Mouse (Mus musculus): ENCODE data around the gene Sh2d1b2.
"Not testable (repeated sequence)": the region's sequence is repeated elsewhere in the genome, so short reads cannot be mapped to it uniquely, and the experiment has no call there.

Gene Sh2d1b2

DNA sequence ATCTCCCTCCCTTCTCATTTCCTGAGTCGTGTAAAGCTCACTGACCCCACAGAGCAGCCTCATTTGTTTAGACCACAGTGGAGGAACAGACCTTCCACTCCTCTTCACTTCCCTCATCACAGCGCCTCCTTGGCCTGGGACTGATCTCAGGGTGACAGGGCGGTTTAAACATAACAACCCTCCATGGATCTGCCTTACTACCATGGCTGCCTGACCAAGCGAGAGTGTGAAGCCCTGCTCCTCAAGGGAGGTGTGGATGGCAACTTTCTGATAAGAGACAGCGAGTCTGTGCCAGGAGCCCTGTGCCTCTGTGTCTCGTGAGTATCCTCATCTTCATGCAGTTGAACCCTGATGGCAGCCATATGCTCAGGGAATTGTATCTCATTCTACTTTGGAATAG, at the start of gene Sh2d1b2:
Sh2d1b2 (plus strand) TSS at position 62 of the 400 bp plus-strand sequence.
- DNase-seq (ENCODE audit: low read depth), result not testable (repeated sequence)

GRCm38 (mm10) chr1:170185137-170185536, 47.4 kb upstream of the Sh2d1b2 start:
- no peak for DNase-seq (ENCODE audit: low read depth)

- no peak for DNase-seq (ENCODE audit: low read depth)
Observed at GRCm38 (mm10) chr1:170186531-170186930, 46.0 kb upstream of the Sh2d1b2 start.

DNA sequence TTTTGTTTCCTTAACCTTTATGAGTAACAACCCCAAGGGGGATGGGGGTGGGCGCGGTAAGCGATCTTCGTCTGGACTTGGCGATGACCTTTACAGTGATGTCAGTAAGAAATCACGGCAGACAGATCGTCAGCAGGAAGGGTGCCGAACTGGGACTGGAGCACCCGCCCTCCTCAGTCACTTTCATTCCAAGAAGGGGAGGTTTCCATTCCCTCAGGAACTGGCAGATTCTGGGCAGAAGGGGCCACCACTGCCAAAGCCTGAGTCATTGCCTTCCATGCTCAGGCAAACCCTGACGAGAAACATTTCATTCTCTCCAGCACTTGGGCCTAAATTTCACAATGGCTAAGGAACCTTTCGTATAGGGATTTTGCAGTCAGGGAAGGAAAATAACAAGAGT, 43.9 kb upstream of the Sh2d1b2 start:
- DNase-seq (ENCODE audit: low read depth), result no peak

DNA sequence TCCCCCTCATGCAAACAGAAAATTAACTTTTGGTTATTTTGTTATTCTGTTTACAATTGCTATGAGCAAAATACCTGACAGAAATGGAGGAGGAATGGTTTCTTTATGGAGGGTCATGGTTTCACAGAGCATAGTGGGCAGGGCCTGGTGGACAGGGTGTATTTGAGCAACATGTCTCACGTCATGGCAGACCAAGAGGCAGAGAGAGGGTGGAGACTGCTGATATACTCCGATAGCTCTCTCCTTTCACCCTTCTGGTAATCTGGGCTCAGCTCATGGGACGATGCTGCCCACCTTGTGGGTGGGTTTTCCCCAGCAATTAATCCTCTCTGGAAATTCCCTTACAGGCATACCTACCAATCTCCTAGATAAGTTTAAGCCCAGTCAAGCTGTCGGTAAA, 42.3 kb upstream of the Sh2d1b2 start:
- DNase-seq (ENCODE audit: low read depth), result no peak

DNA sequence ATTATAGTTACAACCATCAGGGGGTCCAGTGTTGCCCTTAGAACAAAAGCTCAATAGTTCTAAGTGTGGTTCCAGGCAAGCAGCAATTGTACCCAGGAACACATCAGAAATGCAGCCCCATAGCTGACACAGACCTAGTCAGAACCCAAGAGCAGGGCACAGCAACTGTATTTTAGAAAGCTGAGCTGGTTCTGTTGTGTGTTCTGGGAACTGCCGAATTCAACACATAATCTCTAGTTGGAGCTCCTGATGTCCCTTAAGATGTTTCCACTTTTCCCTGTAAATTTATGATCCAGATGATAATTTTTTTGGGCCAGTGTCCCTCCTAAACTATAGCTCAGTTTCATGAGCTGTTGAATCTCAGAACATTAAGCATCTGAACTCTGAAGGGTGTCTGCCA, 40.6 kb upstream of the Sh2d1b2 start:
- DNase-seq (ENCODE audit: low read depth), result no peak

DNA sequence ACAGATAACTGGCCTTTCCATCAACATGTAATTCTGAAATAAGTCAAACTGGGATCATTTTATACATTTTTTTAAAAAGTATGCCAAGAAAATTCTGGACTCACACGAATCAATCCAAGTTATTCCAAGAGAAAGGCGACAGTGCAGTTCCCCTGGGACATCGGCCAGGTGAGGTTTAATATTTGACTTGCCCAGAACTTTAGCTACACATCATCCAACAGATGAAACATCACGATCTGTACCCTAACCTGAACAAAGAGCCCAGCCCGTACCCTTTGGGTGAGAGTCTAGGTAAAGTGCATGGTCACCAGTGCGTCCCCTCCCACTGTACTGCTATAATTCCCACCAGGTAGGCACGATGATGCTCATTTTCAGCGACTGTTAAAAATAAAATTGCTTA, 36.3 kb upstream of the Sh2d1b2 start:
- no peak for DNase-seq (ENCODE audit: low read depth)

DNA sequence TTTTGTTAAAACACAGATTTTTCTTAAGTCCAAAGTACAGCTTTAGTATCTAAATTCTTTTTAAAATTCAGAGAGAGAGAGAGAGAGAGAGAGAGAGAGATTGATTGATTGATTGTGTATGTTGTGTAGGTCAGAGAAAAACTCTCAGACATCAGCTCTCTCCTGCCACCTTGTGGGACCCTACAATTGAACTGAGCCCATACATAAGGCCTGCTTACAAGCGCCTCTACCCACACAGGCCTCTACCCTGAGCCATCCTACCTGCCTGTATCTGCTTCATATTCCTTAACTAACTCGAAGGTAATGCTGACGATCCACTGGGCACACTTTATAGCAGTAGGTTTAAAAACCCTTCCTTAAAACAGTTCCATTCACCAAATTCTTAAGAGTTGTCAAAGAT, 32.2 kb upstream of the Sh2d1b2 start:
- DNase-seq (ENCODE audit: low read depth), result peak; percentile 62

GRCm38 (mm10) chr1:170206395-170206794, 26.2 kb upstream of the Sh2d1b2 start:
- DNase-seq (ENCODE audit: low read depth), result no peak

DNA sequence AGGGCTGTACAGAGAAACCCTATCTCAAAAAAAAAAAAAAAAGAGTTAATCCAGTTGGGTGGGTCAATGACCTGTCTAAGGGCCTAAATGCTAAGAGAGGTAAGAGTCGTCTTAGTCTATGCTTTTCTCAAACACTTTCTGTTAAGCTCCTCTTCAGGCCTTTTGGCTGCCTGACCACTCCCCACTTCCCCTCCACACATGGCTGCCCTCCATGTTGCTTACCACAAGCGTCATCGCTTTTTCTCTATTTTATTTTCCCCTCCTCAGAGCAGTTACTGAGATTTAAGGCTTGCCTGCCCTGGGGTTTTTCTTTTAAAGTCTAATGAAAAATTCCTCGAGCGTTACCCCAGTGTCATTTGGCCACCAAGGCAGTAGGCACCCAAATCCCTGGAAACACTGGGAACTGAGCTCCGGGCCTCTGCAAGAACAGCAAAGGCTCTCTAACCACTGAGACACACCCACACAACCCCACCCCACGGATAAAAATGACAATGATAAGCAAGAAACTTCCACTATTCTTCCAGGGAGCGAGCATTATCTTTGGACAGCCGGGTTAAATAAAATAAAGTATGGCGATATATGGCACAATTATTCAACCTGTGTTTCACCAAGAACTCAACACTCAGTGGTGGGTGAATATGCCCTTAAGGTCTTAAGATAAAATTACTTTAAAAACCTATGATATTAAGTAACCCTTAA, 19.2 kb upstream of the Sh2d1b2 start:
- no peak for DNase-seq (ENCODE audit: low read depth)

GRCm38 (mm10) chr1:170214383-170214756, 18.2 kb upstream of the Sh2d1b2 start:
- no peak for DNase-seq (ENCODE audit: low read depth)

GRCm38 (mm10) chr1:170214757-170215522, 17.6 kb upstream of the Sh2d1b2 start, which contains the start of gene Uhmk1:
Gene Uhmk1 (minus strand): TSS chr1:170215397.
- peak; percentile 92 for DNase-seq (ENCODE audit: low read depth)

DNA sequence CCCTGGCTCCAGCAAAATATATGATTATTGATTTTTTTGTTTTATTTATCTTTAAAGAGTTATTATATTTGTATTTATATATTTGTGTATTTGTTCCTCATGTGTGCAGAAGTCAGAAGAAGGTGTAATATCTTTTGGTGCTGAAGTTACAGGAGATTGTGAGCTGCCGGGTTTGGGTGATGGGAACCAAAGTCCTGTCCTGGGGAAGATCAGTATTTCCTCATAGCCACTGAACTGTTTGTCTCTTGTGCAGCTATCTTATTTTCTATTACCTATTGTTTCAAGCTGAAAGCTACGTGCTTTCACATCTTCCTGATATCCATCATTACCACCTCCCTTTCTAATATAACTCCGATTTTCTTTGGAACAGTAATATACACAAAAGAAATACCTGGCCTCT, 17.0 kb upstream of the Sh2d1b2 start:
- DNase-seq (ENCODE audit: low read depth), result no peak

- peak; percentile 81 for DNase-seq (ENCODE audit: low read depth)
Observed at GRCm38 (mm10) chr1:170218091-170218884, 14.3 kb upstream of the Sh2d1b2 start.

DNA sequence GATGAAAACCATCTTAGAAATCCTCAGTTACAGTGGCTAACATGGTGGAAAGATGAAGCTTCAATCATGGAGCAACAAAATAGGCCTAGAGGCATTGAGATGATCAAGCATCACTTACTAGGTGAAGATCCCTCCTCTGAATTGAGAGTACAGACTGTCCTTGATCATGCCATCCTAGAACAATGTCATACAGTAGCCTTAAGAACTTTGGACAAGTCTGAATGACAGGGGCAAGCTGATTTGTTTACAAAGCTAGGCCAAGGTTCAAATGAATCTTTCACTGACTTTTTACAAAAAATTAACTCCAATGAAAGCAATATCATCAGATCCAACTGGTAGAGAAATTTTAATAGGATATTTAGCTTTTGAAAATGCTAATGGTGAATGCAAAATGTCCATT, 12.2 kb upstream of the Sh2d1b2 start:
- DNase-seq (ENCODE audit: low read depth), result no peak

- no peak for DNase-seq (ENCODE audit: low read depth)
Observed at GRCm38 (mm10) chr1:170223276-170223675, 9.3 kb upstream of the Sh2d1b2 start.

DNA sequence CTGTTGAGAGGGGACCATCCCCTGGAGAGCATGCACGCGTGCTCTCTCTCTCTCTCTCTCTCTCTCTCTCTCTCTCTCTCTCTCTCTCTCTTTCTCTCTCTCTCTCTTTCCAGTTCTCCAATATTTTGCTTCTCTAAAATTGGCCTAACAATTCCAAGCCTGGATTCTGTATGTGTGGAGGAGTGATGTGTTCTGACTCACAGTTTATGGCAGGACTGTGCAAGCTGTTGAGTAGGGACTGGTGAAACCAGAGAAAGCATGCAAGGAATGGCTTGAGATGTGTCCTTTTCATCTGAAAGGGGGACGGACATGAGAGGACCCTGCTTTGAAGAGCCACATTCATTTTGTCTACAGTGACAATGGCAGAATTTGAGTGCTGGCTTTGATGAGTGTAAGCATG, 12.5 kb downstream of the Sh2d1b2 start:
- no peak for DNase-seq (ENCODE audit: low read depth)

GRCm38 (mm10) chr1:170254893-170255559, 22.5 kb downstream of the Sh2d1b2 start:
- no peak for DNase-seq (ENCODE audit: low read depth)

DNA sequence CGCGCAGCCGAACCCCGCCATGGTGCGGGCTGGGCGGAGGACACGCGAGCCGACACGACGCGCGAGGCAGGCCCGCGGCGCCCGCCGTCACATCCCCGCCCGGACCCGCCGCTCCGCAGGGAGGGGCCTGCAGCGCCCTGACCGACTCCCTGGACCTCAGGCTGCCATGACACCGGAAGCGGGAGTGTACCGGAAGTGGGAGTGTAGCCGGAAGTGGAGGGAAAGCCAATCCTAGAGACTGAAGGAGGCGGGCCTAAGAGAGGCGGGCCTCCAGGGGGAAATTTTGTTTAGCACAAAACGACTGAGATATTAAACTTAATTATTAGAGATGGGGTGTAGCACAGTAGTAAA, 23.0 kb downstream of the Sh2d1b2 start:
- DNase-seq (ENCODE audit: low read depth), result peak; percentile 86

DNA sequence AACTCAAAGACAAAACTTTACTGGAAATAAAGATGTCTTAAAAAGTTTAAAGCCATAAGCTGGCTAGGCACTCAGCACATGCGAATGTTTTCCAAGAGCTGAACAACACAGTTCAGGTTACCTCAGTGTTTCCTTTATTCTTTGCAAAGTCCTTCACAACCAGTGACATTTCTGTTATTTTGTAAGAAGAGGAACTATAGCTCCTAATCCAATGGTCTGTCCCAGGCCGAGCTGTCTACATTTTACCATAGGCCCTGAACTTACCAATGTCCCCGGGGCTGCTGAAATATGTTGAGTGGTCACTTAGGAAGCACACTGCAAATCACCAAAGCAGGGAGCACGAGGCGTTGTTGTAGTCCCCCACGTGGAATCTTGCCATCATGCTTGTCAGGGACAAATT, 37.7 kb downstream of the Sh2d1b2 start:
- no peak for DNase-seq (ENCODE audit: low read depth)

DNA sequence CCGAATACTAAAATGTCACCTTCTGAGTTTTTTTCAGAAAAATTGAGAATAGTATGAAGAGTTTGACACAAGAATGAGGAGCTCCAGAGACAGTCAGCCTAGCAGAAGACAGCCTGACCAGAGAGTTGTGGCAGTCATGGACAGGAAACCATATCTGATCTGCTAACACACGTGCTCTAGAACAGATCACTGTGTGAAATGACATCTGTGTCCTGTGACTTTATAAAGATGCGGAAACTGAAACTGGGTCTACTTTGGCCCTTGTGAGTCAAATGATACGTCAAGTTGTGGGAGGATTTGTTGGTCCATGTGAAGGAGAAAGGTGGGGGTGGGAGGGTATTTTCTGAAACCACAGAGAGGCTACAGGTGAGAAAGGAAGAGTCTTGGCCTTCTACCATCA, 38.1 kb downstream of the Sh2d1b2 start:
- DNase-seq (ENCODE audit: low read depth), result no peak

DNA sequence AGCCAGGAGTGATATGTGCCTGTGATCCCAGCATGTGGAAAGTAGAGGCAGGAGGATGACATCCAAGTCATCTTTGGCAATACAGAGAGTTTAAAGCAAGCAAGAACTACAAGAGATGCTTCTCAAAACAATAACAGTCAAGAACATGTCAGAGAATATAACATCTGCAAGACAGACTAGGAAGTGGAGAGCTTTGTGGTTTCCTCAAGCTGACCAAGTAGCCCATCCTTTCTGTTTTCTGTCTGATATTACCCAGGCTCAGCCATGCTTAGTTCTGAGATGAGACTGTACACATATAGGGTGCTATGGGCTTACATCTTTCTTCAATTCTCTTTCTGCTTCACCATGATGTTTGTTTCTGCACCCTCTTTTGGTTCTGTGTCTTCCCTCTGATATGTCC, 40.7 kb downstream of the Sh2d1b2 start:
- DNase-seq (ENCODE audit: low read depth), result no peak

Measured in induced T-regulatory cell, adult 2 months (primary cell).